Mouse (Mus musculus): ENCODE results near the gene Ghrhr. TPM values are rescaled to one million over a fixed set of nuclear protein-coding genes. Genes with fewer than 3 reads are reported as not detected.

The Ghrhr gene
- total and polyA plus RNA-seq, 3 experiments, result not detected

DNA sequence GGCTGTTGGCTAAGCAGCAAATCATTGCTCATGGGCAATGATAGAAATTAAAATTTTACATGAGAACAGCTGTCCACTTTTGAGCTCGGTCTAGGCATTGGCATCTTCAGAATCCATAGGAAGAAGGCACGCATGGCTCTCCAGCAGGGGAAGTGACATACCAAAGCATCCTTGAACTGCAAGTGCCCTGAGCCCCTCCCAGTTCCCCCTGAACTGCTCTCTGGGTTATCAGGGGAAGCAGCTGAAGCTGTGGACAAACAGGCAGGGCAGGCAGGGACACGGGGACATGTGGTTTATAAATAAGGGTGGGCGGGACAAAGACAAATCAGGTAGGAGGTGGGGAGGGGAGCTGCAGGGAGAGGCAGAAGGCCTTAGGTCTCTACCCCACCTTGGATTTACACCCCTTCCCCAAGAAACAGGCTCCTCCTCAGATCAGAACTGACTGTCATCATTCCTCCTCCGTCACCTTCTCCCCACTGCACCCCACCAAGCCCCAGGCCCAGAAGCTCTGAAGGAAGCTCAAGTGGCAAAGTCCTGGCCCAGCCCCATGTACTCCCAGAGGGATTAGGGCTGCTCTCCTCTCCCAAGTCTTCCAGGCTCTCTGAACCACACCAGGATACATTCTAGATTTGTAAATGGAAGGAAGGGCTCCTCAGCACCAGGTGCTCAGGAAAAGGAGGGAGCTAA is 19.9 kb upstream of the Ghrhr start:
- no peaks in the 10 kb centered on the region for H3K79me2 ChIP-seq (ENCODE audit: control insufficient read depth, insufficient read depth, low read length, poor library complexity)
- DNase-seq (ENCODE audit: low read depth, low spot score), result peak; percentile 68
- TF ChIP-seq ETS1 (IDR thresholded peaks at IDR 0.05; ENCODE audit: low read depth, low read length) (peak; percentile 69), MAZ (IDR thresholded peaks at IDR 0.05; ENCODE audit: low read depth, low read length) (no peak), TAL1 (IDR thresholded peaks at IDR 0.05; ENCODE audit: low read length) (peak; percentile 77), TBP (IDR thresholded peaks at IDR 0.05; ENCODE audit: low read depth, low read length) (no peak), POLR2AphosphoS2 (IDR thresholded peaks at IDR 0.05; ENCODE audit: low read length) (no peak), CHD2 (IDR thresholded peaks at IDR 0.05; ENCODE audit: low read length) (no peak), ELF1 (IDR thresholded peaks at IDR 0.05; ENCODE audit: low read depth, low read length) (no peak), ZMIZ1 (IDR thresholded peaks at IDR 0.05; ENCODE audit: low read depth, low read length) (no peak), MYB (IDR thresholded peaks at IDR 0.05; ENCODE audit: low read depth, low read length) (no peak), UBTF (IDR thresholded peaks at IDR 0.05; ENCODE audit: borderline replicate concordance, insufficient read depth, low read depth, low read length) (no peak), MYC (IDR thresholded peaks at IDR 0.05; ENCODE audit: low read depth, low read length) (no peak), TCF12 (IDR thresholded peaks at IDR 0.05; ENCODE audit: low read depth, low read length) (peak; percentile 42; the same call in 1 of the 2 replicates), ZKSCAN1 (IDR thresholded peaks at IDR 0.05; ENCODE audit: low read depth, low read length) (no peak), NELFE (IDR thresholded peaks at IDR 0.05; ENCODE audit: low read depth, low read length) (no peak), GABPA (IDR thresholded peaks at IDR 0.05; ENCODE audit: low read depth, low read length) (no peak), CHD1 (IDR thresholded peaks at IDR 0.05; ENCODE audit: low read depth, low read length) (no peak), EP300 (IDR thresholded peaks at IDR 0.05; ENCODE audit: low read depth in 1 of 2, low read length in 2 of 2) (peak in 1 of 2 experiments; percentile 72; a peak in 2 of 4 replicates), GATA1 (IDR thresholded peaks at IDR 0.05; ENCODE audit: low read depth, low read length) (0 out of 2 replicates have a peak, but pooled peaks have one; percentile 26), RCOR1 (IDR thresholded peaks at IDR 0.05; ENCODE audit: low read depth, low read length) (0 out of 2 replicates have a peak, but pooled peaks have one; percentile 16), SMC3 (IDR thresholded peaks at IDR 0.05; ENCODE audit: low read depth, low read length) (no peak), SIN3A (IDR thresholded peaks at IDR 0.05; ENCODE audit: low read length) (0 out of 2 replicates have a peak, but pooled peaks have one; percentile 28), RAD21 (IDR thresholded peaks at IDR 0.05; ENCODE audit: low read depth, low read length) (no peak)
- H3K36me3 ChIP-seq (ENCODE audit: control insufficient read depth in 1 of 2, insufficient read depth in 2 of 2, low read length in 2 of 2), result peaks cover 0 to 3% of the 10 kb centered on the region in 2 experiments; a peak in 2 of 4 replicates
- H3K27me3 ChIP-seq (ENCODE audit: control insufficient read depth in 1 of 2, insufficient read depth in 2 of 2, low read length in 2 of 2), result no peaks in the 10 kb centered on the region
- no peak overlapping the region for H3K9ac ChIP-seq (ENCODE audit: control insufficient read depth, low read depth, low read length, poor library complexity, severe bottlenecking)
- no peak overlapping the region for H3K4me3 ChIP-seq (ENCODE audit: control insufficient read depth in 1 of 2, insufficient read depth in 1 of 2, low read depth in 2 of 2, low read length in 2 of 2)
- H3K4me1 ChIP-seq (ENCODE audit: control insufficient read depth in 1 of 2, insufficient read depth in 2 of 2, low read length in 2 of 2), result peaks cover 2 to 13% of the 10 kb centered on the region in 2 experiments
- H3K9me3 ChIP-seq (replicated peaks; ENCODE audit: insufficient read depth, low read length), result no peaks in the 10 kb centered on the region
- H3K27ac ChIP-seq (ENCODE audit: control insufficient read depth, low read depth, low read length), result no peak overlapping the region
